Mouse (Mus musculus) layer of hippocampus, adult 9-11 months (tissue): ENCODE results near the gene Nfkbie.

Experiments used
- DNase-seq: peaks from one replicate; pipeline ENCODE4 v3.0.0; 2022

Nfkbie gene

DNA sequence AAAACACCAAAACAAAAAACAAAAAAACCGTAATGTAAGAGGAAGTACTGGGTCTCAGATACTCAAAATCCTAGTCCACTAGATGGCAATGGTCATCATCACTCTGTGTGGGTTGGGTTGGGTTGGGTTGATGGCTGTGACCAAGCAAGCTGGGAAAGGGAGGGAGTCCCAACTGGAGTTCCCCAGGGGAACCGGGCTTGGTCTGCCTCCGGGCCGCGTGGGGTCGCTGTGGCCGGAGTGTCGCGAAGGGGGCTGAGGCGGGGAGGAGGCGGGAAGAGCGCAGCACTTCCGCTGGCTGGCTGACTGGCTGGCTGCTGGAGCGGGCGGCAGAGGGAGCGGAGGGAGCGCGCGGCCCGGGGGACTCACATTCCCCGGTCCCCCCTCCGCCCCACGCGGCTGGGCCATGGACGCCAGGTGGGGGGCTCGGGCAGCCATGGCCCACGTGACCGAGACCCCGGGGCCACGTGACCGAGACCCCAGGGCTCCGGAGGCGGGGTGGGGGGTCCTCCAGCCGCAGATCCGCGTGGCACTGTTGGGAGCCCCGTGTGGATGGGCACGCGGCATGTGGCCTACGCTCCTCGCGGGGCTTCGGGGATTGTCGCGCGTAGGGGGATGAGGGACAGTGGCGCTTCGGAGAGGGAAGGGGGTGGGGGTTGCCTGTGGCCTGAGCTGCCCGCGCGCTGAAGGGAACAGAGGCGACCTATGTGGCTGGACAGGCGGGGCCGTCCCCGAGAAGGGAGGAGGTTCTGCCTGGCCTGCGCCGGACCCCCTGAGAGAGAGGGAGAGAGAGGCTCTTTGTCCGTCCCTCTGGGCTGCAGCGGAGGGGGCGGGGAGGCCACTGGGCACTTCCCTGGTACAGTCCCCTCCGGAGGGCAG, 8.4 kb downstream of the Nfkbie start, which contains the start of gene Slc35b2:
Slc35b2 (plus strand) TSS at position 220 of the 876 bp plus-strand sequence.
- DNase-seq = peak; percentile 91

DNA sequence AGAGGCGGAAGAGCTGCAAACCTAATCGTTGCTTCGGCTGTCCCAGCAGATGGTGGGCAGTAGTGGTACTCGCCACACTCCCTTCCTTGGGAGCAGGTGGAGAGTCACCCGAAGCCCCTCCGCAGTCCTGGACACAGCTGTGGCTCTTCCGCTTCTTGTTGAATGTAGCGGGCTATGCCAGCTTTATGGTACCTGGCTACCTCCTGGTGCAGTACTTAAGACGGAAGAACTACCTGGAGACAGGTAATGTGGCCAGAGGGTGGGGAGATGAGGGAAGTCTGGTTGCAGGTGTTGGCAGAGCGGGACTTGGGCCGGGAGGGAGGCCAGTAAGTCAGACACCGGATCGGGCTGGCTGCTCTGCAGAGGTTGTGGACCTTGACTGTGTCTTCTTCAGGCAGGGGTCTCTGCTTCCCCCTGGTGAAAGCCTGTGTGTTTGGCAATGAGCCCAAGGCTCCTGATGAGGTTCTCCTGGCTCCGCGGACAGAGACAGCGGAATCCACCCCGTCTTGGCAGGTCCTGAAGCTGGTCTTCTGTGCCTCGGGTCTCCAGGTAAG, 9.1 kb downstream of the Nfkbie start:
- no peak for DNase-seq

DNA sequence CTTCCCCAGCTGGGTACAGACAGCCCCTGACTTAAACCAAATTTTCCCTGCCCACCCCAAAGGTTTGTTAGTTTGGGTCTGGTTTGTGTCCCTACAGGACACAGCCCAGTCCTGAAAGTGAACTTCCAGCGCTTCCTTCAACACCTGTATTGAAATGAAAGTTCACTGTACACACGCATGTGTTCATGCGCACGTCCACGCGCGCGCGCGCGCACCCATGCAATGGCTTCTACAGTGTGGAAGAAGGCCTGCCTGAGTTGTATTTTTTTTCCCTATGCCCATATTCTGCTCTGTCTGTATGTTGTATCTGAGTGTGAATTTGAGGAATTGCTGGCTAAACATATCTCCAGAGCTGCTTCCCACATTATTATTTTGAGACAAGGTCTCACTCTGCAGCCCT, 9.6 kb downstream of the Nfkbie start:
- DNase-seq = no peak

DNA sequence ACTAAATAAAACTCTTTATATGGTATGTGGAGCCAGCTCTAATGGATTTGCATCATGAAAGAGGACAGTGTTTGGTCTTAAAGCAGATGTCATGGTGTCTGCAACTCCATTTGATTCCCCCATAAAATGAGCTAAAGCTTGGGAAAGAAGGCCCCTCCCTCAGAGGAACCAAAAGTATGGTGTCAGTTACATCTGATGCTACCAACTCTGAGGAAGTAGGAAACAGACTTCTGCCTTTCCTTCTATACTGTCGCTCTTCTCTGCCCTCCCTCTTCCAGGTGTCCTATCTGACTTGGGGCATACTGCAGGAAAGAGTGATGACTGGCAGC, 10.5 kb downstream of the Nfkbie start:
- no peak for DNase-seq

DNA sequence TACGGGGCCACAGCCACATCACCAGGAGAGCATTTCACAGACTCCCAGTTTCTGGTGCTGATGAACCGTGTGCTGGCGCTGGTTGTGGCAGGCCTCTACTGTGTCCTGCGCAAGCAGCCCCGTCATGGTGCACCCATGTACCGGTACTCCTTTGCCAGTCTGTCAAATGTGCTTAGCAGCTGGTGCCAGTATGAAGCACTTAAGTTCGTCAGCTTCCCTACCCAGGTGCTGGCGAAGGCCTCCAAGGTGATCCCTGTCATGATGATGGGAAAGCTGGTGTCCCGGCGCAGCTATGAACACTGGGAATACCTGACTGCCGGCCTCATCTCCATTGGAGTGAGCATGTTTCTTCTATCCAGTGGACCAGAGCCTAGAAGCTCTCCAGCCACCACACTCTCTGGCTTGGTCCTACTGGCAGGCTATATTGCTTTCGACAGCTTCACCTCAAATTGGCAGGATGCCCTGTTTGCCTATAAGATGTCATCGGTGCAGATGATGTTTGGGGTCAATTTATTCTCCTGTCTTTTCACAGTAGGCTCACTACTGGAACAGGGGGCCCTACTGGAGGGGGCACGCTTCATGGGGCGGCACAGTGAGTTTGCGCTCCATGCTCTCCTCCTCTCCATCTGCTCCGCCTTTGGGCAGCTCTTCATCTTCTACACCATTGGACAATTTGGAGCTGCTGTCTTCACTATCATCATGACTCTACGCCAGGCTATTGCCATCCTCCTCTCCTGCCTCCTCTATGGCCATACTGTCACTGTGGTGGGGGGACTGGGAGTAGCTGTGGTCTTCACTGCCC, 11.1 kb downstream of the Nfkbie start:
- no peak for DNase-seq

DNA sequence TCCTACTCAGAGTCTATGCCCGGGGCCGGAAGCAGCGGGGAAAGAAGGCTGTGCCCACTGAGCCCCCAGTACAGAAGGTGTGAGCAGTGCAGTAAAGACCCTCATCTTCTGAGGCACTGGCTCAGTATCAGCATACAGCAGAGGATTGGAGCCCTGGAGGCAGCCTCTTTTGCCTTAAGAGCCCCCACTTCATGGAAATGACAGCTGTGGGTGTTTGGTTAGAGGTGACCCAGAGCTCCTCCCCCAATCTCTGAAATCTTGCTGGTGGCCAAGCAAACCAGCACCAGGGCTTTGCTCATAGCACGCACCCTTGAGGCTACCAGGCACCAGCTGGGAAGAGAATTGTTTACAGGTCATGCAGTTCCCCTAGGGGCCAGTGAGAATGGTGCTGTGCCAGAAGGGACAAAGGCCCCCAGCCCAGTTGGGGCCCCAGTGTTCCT, 11.7 kb downstream of the Nfkbie start:
- no peak for DNase-seq

DNA sequence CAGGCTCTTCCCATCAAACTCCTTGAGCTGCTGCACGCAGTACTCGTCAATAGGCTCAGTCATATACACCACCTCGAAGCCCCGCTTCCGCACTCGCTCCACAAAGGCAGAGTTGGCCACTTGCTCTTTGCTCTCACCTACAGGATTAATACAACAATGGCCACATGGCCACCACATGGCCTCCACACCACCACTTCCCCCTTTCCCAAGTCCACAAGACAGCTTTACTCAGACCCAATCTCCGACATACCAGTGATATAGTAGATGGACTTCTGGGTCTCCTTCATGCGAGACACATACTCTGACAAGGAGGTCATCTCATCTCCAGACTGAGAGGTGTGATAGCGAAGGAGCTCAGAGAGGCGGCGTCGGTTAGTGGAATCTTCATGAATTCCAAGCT, 13.5 kb downstream of the Nfkbie start:
- no peak for DNase-seq

DNA sequence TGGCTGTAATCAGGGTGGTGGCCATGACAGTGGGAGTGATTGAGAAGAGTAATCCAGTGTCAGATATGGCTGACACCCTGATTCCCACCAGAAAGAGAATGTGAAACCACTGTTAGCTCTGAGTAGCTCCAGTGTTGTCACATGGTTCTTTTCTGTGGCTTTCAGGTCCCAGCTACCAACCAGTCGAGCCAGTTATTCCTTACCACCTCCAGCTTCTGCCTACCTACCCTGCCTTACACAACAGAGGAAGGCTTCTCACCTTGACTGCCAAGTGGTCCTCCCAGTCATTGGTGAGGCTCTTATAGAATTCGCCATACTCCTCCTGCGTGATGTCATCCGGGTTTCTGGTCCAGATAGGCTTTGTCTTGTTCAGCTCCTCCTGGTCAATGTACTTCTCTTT, 14.5 kb downstream of the Nfkbie start:
- no peak for DNase-seq

DNA sequence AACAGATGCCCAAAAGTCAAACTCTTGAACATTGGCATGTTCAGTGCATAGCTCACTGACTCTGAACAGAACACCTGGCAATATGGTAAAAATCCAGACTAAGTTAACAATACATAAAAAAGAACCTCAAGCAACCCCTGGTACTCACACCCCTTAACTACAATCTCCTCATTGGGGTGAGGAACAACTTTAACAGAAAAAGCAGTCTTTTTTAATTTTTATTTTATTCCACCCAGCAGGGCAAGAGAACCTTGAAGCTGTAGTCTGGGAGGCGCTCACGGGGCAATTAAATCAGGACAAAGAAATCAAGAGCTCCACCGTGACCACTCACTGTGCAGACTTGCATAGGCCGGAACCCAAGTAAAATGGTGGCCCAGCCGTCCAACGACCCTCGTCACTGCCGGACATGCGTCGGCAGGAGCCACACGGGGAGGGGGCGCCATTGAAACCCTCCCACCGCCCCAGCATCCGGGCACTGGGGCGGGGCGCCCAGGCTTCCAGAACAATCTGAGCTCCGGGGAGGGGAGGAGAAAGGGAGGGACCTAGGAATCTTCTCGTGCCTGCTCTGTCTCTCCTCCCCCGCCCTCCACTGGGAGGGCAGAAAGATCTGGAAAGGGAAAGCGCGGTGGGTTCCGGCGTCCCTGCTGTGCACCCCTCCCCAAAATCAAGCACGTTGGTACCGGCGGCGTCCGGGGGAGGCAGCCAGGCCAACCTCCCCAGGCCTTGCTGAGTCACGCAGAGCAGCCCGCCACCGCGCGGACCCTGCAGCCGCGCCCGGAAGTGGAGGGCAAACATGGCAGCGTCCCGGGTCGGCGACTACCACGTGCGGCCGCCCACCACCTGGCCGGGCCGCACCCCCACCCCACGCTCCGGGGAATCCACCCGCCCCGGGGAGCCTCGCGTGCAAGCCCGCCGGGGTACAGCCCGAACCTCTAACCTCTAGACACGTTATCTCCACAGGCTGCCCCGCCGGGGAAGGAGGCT, 16.9 kb downstream of the Nfkbie start:
- peak; percentile 84 for DNase-seq

DNA sequence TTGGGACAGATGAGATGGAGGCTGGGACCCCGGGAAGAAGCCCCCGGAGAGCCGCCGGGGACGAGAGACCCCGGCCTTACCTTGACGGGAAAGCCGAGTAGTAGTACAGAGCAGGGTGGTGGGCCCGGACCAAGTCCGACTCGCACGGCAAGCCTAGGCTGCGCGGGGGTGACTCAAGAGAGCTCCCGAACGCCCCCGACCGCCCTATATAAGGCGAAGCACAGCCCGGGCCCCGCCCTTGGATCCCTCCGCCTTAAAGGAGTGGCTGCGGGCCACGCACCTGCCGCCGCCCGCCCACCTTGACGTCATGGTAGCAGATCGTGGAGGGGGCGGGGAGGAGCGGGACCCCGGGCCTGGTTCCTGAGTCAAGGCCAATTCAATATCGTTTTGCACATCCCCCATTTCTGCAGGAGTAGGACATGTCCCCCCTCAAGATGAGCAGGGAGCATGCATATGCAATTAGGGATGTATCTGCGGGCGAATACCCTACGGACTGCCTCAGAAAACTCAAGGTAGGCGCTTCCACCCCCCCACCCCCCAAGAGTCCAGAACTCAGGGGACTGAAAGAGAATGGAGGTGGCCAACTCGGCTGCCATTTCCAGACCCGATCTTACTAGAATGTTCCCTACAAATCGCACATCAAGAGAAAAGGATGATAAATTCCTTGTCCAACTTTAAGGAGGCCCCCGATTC, 17.7 kb downstream of the Nfkbie start, which contains the start of gene Hsp90ab1:
Hsp90ab1 (minus strand) TSS at position 185 of the 693 bp plus-strand sequence.
- DNase-seq = peak; percentile 98

DNA sequence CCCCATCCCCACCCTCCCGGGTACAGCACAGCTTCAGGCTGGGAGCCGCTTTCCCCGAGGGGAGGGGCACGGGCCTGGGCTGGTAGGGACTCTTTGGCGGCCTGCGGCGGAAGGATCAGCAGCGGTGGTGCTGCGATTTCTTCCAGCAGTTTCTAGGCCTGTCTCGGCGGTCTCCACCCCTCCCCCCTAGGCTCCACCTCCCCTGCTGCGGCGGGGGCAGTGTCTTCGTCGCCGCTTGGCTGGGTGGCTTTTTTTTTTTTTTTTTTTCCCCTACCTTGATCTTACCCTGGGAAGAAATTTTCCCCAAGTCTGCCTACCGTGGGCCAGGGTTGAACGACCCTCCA, 18.2 kb downstream of the Nfkbie start:
- DNase-seq = peak; percentile 96

DNA sequence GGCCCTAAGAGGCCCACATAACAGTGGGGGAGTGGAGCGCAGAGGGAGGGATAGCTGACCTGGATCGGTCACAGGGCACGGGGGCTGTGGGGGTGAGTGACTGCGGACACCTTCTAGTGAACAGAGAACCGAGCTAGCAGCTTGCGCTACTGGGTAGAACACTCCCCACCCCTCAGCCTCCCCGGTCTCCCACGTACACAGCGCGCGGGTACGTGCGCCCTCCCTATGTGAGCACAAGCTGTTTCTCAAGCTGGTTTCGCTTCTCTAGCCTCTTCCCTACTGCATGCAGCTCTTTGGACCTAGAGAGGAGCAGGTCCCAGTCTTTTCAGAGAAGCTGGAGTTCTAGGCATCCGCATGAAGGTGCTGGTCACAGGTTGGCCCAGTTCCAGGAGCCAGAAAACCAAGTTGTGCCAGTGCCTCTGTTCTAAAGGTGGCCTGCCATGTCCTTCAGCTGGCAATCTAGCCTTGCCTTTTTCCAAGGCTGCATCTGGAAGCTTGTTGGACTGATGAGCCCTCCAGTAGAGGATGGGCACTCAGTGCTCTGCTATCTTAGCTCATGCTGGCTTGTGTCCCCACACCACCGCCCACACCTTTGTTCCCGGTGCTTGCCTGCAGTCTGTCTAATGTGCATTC, 18.7 kb downstream of the Nfkbie start:
- DNase-seq = peak; percentile 93

DNA sequence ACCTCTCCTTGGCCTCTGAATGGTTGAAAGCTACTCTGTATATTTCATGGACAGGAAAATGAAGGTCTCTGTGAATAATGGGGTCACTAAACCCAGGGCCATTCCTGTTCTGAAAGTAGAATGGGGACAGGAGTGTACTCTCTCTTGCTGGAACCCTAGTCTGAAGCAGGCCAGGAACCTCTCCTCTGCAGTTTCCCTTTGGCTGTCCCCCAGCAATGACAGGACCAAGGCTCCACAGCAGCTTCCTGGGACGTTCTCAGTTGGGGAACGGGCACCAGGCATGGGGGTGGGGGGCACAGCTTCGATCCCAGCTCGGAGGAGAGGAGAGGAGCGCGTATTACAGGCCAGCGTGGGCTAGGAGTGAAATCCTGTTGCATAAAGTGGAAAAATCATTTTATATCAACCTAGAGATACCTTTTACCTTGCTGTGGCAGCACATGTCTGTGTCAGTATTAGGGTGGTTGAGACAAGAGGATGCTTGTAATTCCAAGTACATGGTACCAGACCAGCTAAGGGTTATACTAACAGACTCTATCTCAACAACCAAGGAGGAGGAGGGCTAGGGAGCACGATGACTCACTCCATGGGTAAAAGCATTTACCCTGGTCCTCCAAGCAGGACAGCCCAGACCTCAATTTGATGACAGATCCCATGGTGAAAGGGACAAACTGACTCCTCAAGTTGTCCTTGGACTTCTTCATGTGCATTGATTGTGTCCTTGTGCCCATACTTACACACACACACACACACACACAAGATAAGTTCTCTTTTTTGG, 19.8 kb downstream of the Nfkbie start:
- DNase-seq = no peak

DNA sequence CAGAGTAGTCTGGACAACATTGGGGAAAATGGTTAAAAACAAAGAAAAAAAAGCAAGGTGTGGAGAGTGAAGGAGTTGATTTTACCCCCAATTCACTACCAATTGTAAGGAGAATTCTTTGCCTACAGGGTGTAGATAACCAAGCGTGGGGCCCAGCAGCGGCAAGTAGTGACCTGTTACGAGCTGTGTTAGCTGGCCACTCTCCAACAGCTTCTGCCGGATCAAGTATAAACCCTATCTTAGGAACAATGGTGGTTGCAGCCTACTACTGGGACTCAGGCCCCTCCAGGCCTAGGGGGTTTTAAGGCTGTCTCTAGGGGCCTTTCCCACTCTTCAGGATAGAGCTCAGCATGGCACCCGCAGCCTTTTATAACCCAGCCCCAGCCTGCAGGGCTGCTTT, 22.7 kb downstream of the Nfkbie start:
- DNase-seq = no peak

DNA sequence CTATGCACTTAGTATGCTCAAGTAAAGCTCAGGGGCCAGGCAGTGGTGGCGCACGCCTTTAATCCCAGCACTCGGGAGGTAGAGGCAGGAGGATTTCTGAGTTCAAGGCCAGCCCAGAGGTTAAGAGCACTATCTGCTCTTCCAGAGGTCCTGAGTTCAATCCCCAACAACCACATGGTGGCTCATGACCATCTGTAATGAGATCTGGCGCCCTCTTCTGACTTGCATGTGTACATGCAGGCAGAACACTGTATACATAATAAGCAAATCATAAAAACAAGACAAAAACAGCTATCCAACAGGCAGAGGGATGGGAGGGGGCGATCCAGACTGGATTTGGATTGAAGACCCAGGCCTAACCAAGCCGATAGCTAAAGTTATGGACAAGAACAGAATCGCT, 23.3 kb downstream of the Nfkbie start:
- DNase-seq = no peak

DNA sequence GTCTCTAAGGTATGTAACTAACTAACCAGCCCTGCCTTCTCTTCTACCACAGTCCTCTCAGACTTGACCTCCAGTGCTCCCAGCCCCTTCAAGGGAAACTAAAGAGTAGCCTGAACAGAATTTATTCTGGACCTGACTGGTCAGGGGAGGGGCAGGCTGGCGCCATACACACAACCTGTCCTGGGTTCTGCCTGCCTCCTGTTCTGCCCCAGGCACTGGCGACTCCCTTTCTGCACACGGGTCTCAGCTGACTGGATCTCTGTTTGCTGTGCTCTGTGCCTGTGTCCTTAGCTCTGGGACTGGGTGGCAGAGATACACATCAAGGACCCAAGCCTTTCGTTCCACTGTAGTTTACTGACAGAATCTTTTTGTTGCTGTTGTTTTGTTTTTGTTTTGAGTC, 24.1 kb downstream of the Nfkbie start:
- DNase-seq = no peak

DNA sequence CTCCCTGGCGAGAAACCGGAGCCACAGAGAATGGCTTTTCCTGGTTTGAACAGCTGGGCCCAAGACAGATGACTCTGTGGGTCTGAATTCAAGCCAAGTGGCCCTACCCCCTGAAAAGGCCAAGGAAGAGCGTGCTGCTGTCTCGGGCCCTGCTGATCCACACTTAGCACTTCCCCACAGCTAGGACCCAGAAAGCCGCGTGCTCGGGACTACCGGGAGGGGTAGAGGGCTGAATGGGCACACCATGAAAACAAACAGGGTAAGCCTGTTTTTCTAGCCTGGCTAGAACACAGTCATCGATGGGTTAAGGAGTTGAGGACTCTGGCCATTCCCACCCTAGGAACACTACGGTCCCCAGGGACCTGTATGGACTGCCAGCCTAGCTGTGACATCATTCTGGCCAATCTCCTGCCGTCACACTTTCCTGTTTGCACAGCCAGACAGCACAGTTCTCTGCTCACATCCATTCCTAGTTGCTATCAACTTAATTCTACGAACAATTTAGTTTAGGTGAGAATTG, 25.5 kb downstream of the Nfkbie start:
- no peak for DNase-seq

DNA sequence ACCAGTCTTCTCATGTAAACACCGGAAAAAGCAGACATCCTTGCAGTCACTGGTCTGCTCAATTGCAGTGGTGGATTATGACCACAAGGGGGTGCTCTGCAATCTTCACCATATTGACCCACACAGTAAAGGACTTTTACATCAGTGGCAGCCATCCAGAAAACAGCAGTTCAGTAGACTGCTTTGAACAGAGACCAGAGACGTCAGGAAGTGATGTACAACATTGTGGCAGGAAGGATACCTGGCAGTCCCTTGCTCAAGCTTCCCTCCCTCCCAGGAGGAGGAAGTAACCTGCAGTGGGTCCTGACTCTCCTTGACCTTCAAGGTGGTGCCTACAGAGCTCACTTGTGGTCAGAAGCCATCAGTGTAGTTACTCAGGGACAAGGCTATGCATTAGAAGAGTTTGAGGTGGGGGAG, 26.1 kb downstream of the Nfkbie start:
- DNase-seq = peak; percentile 62

DNA sequence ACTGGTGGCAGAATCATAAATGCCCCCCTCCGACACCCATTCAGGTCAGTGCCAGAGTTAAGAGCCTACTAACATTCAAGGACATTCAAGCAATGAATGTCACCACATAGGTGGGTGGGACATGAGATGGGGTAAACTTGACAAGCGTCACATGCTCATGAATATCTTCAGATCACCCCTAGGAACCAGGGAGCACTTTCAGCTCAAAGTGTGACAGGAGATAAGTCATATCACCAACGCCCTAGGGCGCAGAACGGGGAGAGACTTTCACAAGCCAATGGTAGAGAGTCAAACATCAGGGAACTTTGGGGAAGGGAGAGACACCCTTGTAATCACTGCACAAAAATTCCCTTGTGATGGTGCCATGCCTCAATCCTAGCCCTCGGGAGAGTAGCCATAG, 26.7 kb downstream of the Nfkbie start:
- no peak for DNase-seq

DNA sequence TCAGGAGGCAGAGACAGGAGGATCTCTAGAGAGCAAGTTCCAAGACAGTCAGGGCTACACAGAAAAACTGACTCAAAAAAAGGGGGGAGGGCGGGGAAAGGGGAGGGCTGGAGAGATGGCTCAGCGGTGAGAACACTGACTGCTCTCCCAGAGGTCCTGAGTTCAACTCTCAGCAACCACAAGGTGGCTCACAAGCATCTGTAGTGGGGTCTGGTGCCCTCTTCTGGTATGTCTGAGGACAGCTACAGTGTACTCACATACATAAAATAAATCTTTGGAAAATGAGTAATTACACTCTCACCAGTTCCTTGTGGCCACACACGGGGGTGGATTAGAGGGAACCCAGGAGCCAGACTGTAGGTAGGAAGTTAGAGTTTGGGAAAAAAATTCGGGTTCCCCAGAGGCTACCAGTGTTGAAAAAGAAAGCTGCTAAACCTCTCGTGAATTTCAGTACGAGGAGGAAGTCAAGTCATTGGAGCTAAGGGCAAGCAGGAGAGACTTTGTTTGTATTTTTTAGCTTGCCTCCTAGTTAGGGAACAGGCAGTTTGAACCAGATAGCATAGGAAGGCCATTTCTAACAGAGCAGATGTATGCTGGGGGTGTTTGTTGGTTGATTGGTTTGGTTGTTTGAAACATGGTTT, 27.3 kb downstream of the Nfkbie start:
- DNase-seq = no peak
